Mouse (Mus musculus) liver, postnatal 0 days (tissue): Measurements from ENCODE around the gene Nol4l. TPM values are rescaled to one million over a fixed set of nuclear protein-coding genes. Genes with fewer than 3 reads are reported as not detected.

Experiments used
- ATAC-seq: fragments of 200-750 bp; cut with Nextera tagmentation; 2 replicates; pipeline ENCODE4 v1.8.0; 2017; ENCODE audit warnings: mild to moderate bottlenecking, moderate library complexity
- DNase-seq: peaks from one replicate; pipeline ENCODE4 v3.0.0-alpha.2; 2016
- H3K27ac ChIP-seq: fragments of 300-500 bp; sonication (generic); 2 replicates; pipeline ENCODE4 v1.5.1; 2014; ENCODE audit warnings: antibody characterized with exemption, moderate library complexity, mild to moderate bottlenecking, low read depth
- H3K27me3 ChIP-seq: fragments of 300-500 bp; sonication (generic); 2 replicates; pipeline ENCODE4 v1.6.1; 2014; ENCODE audit warnings: low read length, control low read depth, mixed read lengths; ENCODE audit not compliant: insufficient read depth
- H3K36me3 ChIP-seq: fragments of 300-500 bp; sonication (generic); replicated peaks from 2 replicates; pipeline ENCODE4 v1.6.1; 2014; ENCODE audit warnings: mild to moderate bottlenecking, control low read depth, low read length, moderate library complexity, mixed read lengths; ENCODE audit not compliant: insufficient read depth
- H3K4me1 ChIP-seq: fragments of 300-500 bp; sonication (generic); 2 replicates; pipeline ENCODE4 v1.6.1; 2014; ENCODE audit warnings: antibody characterized with exemption, mild to moderate bottlenecking, control low read depth; ENCODE audit not compliant: insufficient read depth
- H3K4me2 ChIP-seq: fragments of 300-500 bp; sonication (generic); 2 replicates; pipeline ENCODE4 v1.6.1; 2014; ENCODE audit warnings: low read depth, mild to moderate bottlenecking, low read length, moderate library complexity, mixed read lengths
- H3K4me3 ChIP-seq: fragments of 300-500 bp; sonication (generic); 2 replicates; pipeline ENCODE4 v1.5.1; 2014; ENCODE audit warnings: low read depth, low read length
- H3K9ac ChIP-seq: fragments of 300-500 bp; sonication (generic); replicated peaks from 2 replicates; pipeline ENCODE4 v1.6.1; 2014; ENCODE audit warnings: mild to moderate bottlenecking, moderate library complexity
- H3K9me3 ChIP-seq: fragments of 300-500 bp; sonication (generic); 2 replicates; pipeline ENCODE4 v1.6.1; 2016; ENCODE audit warnings: mild to moderate bottlenecking, control low read depth, low read length, mixed read lengths
- CTCF ChIP-seq: sonication (generic); IDR thresholded peaks from 2 replicates; pipeline ENCODE4 v1.5.1; 2016; ENCODE audit warnings: antibody characterized with exemption, low read depth
- EP300 ChIP-seq: IDR thresholded peaks from 2 replicates; pipeline ENCODE4 v1.6.1; 2016; ENCODE audit warnings: antibody characterized with exemption, low read depth, mild to moderate bottlenecking
- WGBS: fragments of 180-500 bp; shearing (Covaris S2); extraction: QIAGEN DNeasy Blood & Tissue Kit; methylation state at CpG from one replicate; pipeline ENCODE4 v1.1.7; 2014; ENCODE audit not compliant: insufficient replicate concordance; 5-methylcytosine and 5-hydroxymethylcytosine counted together
- polyA plus RNA-seq: library from polyadenylated mRNA; unstranded; fragments of >200 nt; fragmentation: Nextera tagmentation; extraction: Ambion mirVana; gene quantifications from 2 replicates; pipeline ENCODE4 v1.2.1, GENCODE M21; 2015

Nol4l gene
- polyA plus RNA-seq, 1 experiment from 2014 or later: 1.7 TPM

GRCm38 (mm10) chr2:153484071-153484470 is 45.7 kb downstream of the Nol4l start:
- Histone ChIP-seq H3K4me1 (peaks cover 20% of the 10 kb centered on the region), H3K27me3 (no peaks in the 10 kb centered on the region), H3K4me3 (no peak overlapping the region), H3K9ac (peak overlapping the region; percentile 23; the same call in 1 of the 2 replicates), H3K27ac (no peak overlapping the region), H3K9me3 (no peaks in the 10 kb centered on the region), H3K4me2 (peak overlapping the region; percentile 43; the same call in 1 of the 2 replicates), H3K36me3 (no peaks in the 10 kb centered on the region)
- DNase-seq (no peak), ATAC-seq (no peak)
- TF ChIP-seq EP300: no peak
- no peak for TF ChIP-seq CTCF
- 65% methylated on average over 4 of the region's 4 CpGs for WGBS

GRCm38 (mm10) chr2:153483118-153483983 is 46.4 kb downstream of the Nol4l start:
- H3K4me2 ChIP-seq: peak overlapping the region; percentile 43
- no peaks in the 10 kb centered on the region for H3K36me3 ChIP-seq
- H3K27ac ChIP-seq: peak overlapping the region; percentile 52; the same call in 1 of the 2 replicates
- DNase-seq (peak; percentile 82), ATAC-seq (peak; percentile 84)
- no peaks in the 10 kb centered on the region for H3K27me3 ChIP-seq
- WGBS: 12% methylated on average over 20 of the region's 20 CpGs
- peaks cover 20% of the 10 kb centered on the region for H3K4me1 ChIP-seq
- no peak overlapping the region for H3K4me3 ChIP-seq
- no peaks in the 10 kb centered on the region for H3K9me3 ChIP-seq
- TF ChIP-seq CTCF (peak; percentile 26), EP300 (no peak)
- H3K9ac ChIP-seq: peak overlapping the region; percentile 23

GRCm38 (mm10) chr2:153481861-153482120 is 48.0 kb downstream of the Nol4l start:
- H3K27me3 ChIP-seq: no peaks in the 10 kb centered on the region
- no peak overlapping the region for H3K9ac ChIP-seq
- WGBS: 82% methylated on average over 2 of the region's 2 CpGs
- H3K9me3 ChIP-seq: no peaks in the 10 kb centered on the region
- DNase-seq (no peak), ATAC-seq (no peak)
- H3K4me2 ChIP-seq: no peak overlapping the region
- TF ChIP-seq CTCF (no peak), EP300 (no peak)
- no peak overlapping the region for H3K4me3 ChIP-seq
- peaks cover 20% of the 10 kb centered on the region for H3K4me1 ChIP-seq
- no peaks in the 10 kb centered on the region for H3K36me3 ChIP-seq
- no peak overlapping the region for H3K27ac ChIP-seq

DNA sequence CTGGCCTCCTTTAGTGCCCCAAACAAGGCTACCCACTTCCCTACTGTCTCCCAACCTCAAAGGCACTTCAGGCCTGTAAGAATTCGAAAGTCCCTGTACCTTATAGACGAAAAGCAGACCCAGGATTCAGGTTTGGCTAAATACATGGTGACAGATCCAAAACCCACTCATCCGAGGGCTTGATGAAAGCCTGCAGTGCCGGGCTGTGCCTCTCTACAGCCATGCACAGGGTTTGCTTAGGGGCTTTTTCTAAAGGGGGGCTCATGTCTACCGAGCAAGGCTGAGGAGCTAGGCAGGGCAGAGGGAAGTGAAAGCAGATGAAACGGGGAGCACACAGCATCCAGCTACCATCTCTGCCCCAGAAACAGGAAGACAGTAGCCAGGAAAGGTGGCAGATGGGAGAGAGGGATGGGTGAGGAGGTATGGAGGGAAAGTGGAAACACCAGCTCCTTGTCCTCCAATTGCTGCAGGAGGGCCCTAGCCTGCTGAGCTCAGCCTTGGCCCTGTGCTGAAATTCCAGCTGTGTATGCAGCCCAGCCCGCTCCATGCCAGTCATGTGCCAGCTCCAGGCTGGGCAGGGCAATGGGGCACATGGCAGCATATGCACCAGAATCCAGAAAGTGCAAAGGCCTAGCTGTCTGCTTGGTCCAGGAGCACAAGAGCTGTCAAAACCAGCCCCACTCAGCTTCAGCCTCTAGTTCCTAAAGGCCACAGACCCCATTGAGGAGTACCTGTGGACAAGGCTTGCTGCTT is 48.5 kb downstream of the Nol4l start:
- Histone ChIP-seq H3K36me3 (no peaks in the 10 kb centered on the region), H3K9ac (no peak overlapping the region), H3K4me2 (no peak overlapping the region), H3K4me3 (no peak overlapping the region), H3K27ac (no peak overlapping the region), H3K9me3 (no peaks in the 10 kb centered on the region), H3K27me3 (no peaks in the 10 kb centered on the region), H3K4me1 (peaks cover 20% of the 10 kb centered on the region)
- WGBS: 62% methylated on average over 7 of the region's 7 CpGs
- TF ChIP-seq CTCF (no peak), EP300 (no peak)
- DNase-seq: no peak
- ATAC-seq: no peak

GRCm38 (mm10) chr2:153479486-153479885 is 50.3 kb downstream of the Nol4l start:
- H3K9me3 ChIP-seq: no peaks in the 10 kb centered on the region
- DNase-seq (no peak), ATAC-seq (no peak)
- H3K27me3 ChIP-seq: no peaks in the 10 kb centered on the region
- H3K9ac ChIP-seq: no peak overlapping the region
- TF ChIP-seq CTCF: no peak
- no peak overlapping the region for H3K27ac ChIP-seq
- H3K4me3 ChIP-seq: no peak overlapping the region
- peaks cover 20% of the 10 kb centered on the region for H3K4me1 ChIP-seq
- H3K36me3 ChIP-seq: no peaks in the 10 kb centered on the region
- no peak overlapping the region for H3K4me2 ChIP-seq
- 50% methylated on average over 1 of the region's 1 CpGs for WGBS

DNA sequence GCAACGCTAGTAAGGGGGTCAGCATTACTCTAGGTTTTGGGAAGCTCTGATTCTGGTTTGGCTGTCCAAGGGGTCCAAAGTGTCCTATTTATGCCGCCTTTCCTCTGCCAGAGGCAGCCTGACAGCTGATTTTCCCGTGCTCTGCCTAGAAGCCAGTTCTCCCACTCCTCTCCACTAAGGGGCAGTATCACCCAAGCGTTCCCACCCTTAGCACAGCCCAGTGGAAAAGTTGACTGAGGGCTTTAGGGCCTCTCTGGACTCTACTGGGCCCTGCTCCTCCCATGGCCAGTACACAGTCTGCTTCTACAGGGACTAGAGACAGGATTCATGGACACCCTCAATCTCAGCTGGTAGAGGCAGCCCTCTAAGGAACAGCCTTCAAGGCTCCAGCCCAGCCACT is 51.2 kb downstream of the Nol4l start:
- peaks cover 13% of the 10 kb centered on the region for H3K4me1 ChIP-seq

More for the DNA sequence above, 51.2 kb downstream of the Nol4l start:
- WGBS: 15% methylated on average over 4 of the region's 4 CpGs
- TF ChIP-seq EP300 (no peak), CTCF (peak; percentile 96)
- ATAC-seq: peak; percentile 64
- Histone ChIP-seq H3K4me3 (no peak overlapping the region), H3K4me2 (no peak overlapping the region), H3K27me3 (no peaks in the 10 kb centered on the region), H3K9ac (no peak overlapping the region), H3K36me3 (no peaks in the 10 kb centered on the region), H3K9me3 (no peaks in the 10 kb centered on the region), H3K27ac (no peak overlapping the region)
- peak; percentile 80 for DNase-seq
